In genomic region chr15:67337040-67337395, GRCm38 (mm10) we compare ENCODE assay signal across 13 mouse cellular contexts.
"Had no signal": no experiment of that assay in that cellular context is flagged by ENCODE, and none has a peak within 500 bp of the region (broad histone marks: within the 10 kb centered on the region; RNA-seq: fewer than 3 reads in every experiment).

No protein-coding gene starts in this region.

- DNase-seq: kidney, adult 18-20 months; kidney, adult 9 months; kidney, postnatal 14 days; kidney, postnatal 4 days; layer of hippocampus, adult 9-11 months; layer of hippocampus, postnatal 36 days; liver; lung, adult 18-20 months; lung, postnatal 14 days; retina, postnatal 1 day; thymus, adult 2 months; thymus, postnatal 14 days; thymus, postnatal 4 days had no signal
